Mouse (Mus musculus): Measurements from ENCODE around the gene Ddx60. TPM values are rescaled to one million over a fixed set of nuclear protein-coding genes. Genes with fewer than 3 reads are reported as not detected.
"Not testable (repeated sequence)": the region's sequence is repeated elsewhere in the genome, so short reads cannot be mapped to it uniquely, and the experiment has no call there.

Ddx60 gene
- polyA plus RNA-seq, 1 experiment from 2014 or later, result 2.6 TPM

DNA sequence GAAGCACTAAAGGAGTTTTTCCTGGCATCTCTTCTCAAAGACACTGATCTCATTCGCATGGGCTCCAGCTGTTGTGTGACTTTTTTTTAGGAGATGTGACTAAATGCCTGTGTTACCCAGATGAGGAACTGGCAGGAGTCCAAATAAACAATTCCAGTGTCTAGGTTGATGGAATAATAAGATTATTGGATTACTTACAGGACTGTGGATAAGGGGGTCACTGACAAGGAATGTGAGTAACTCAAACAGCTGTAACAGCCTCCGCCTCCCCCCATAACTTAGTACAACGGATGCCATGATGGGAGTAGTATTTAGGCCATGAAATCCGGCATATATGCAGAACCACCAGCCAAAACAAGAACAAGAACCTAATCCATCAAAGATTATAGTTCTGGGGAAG, 10.6 kb upstream of the Ddx60 start:
- H3K36me3 ChIP-seq, result no peaks in the 10 kb centered on the region
- ATAC-seq (ENCODE audit: insufficient number of reproducible peaks, low FRiP score), result no peak
- H3K4me1 ChIP-seq (replicated peaks), result peaks cover 33% of the 10 kb centered on the region
- H3K4me3 ChIP-seq, result no peak overlapping the region
- no peak overlapping the region for H3K27ac ChIP-seq (ENCODE audit: poor library complexity, severe bottlenecking)
- WGBS, result 75% methylated on average over 4 of the region's 4 CpGs
- H3K27me3 ChIP-seq (replicated peaks), result no peaks in the 10 kb centered on the region
- H3K4me2 ChIP-seq, result no peak overlapping the region
- no peak overlapping the region for H3K9ac ChIP-seq
- H3K9me3 ChIP-seq (replicated peaks), result no peaks in the 10 kb centered on the region

DNA sequence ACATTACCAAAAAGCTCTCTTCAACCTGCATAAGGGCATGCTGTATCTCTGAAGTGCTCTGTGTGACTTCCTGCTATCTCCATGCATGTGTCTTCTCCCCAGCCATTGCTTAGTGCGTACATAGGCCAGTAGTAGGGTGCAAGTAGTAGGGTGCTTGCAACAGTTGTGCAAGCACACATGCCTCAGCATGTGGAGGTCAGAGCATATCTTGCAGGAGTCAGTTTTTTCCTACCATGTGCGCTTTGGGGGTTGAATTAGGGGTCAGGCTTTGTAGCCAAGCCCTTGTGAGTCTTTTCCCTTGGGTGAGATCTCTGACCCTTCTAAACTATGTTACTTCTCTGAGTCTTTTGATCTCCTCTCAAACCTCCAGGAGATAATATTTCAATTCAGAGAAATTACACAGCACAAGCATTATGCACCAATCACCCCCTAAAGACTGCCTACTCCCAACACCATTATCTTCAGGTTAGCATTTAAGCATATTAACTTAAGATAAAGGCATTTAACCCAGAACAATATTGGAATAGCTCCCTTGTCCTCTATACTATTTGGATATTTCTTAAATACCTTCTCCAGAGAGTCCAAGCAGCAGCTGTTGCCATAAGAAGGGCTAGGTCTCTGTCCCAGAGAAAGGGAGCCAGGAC, 8.6 kb upstream of the Ddx60 start:
- Histone ChIP-seq H3K4me2 (no peak overlapping the region), H3K36me3 (no peaks in the 10 kb centered on the region), H3K27ac (ENCODE audit: poor library complexity, severe bottlenecking) (no peak overlapping the region), H3K9me3 (replicated peaks) (no peaks in the 10 kb centered on the region), H3K27me3 (replicated peaks) (no peaks in the 10 kb centered on the region), H3K4me3 (no peak overlapping the region), H3K4me1 (replicated peaks) (peaks cover 39% of the 10 kb centered on the region), H3K9ac (no peak overlapping the region)
- 79% methylated on average over 2 of the region's 2 CpGs for WGBS
- ATAC-seq (ENCODE audit: insufficient number of reproducible peaks, low FRiP score), result no peak

DNA sequence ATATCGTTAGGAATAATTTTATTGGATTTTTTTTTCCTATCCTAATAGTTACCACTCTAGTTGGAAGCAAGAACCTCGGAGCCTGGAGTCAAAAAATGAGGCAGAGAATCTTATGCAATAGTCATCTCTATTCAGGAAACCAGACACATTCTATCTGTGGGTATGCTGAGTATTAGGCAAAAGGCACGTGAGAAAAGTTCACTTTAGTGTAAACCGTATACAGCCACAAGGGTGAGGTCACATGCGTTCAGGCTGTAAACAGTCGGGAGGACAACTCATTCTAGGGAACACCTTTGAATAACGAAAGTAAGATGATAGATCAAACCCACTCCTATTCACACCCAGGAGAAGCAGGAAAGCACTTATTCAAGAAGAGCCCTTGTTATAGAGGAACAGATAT, 7.5 kb upstream of the Ddx60 start:
- no peak for ATAC-seq (ENCODE audit: insufficient number of reproducible peaks, low FRiP score)
- 73% methylated on average over 7 of the region's 7 CpGs for WGBS
- H3K9ac ChIP-seq, result no peak overlapping the region
- no peaks in the 10 kb centered on the region for H3K9me3 ChIP-seq (replicated peaks)
- no peak overlapping the region for H3K4me2 ChIP-seq
- H3K27me3 ChIP-seq (replicated peaks), result no peaks in the 10 kb centered on the region
- no peaks in the 10 kb centered on the region for H3K36me3 ChIP-seq
- H3K4me1 ChIP-seq (replicated peaks), result peaks cover 43% of the 10 kb centered on the region
- no peak overlapping the region for H3K4me3 ChIP-seq
- H3K27ac ChIP-seq (ENCODE audit: poor library complexity, severe bottlenecking), result peak overlapping the region; percentile 77; the same call in 1 of the 2 replicates

DNA sequence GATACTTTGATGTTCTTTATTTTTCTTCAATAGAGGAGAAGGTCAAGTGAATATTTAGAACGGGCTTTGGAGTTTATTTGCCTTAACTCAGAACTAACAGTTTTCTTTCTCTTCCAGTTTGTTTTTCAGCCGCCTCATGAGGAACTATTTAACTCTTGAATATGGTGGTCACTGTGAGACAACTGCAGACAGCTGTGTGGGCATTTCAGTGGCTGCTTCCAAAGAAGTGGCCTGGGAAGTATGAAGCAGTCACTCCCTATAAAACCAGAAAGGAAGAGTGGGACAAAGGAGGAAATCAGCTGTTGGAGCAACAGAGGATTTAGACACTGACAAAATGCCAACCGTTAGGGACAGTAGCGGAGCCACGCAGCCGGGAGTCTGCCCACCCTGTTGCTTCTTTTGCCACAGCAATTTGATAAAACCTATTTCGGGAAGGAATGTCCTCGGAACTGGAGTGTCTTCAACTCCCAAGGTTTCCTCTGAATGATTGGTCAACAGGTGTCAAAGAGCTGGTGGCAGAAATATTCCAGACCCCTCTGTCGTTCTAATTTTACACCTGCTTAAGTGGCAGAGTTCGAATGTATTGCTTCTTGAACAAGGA, 6.3 kb upstream of the Ddx60 start:
- Histone ChIP-seq H3K36me3 (no peaks in the 10 kb centered on the region), H3K4me3 (no peak overlapping the region), H3K27me3 (replicated peaks) (no peaks in the 10 kb centered on the region), H3K4me1 (replicated peaks) (peaks cover 43% of the 10 kb centered on the region), H3K9ac (no peak overlapping the region), H3K9me3 (replicated peaks) (no peaks in the 10 kb centered on the region), H3K27ac (ENCODE audit: poor library complexity, severe bottlenecking) (peak overlapping the region; percentile 77), H3K4me2 (peak overlapping the region; percentile 26)
- 35% methylated on average over 10 of the region's 10 CpGs for WGBS
- ATAC-seq (ENCODE audit: insufficient number of reproducible peaks, low FRiP score), result 0 out of 2 replicates have a peak, but pooled peaks have one; percentile 9

DNA sequence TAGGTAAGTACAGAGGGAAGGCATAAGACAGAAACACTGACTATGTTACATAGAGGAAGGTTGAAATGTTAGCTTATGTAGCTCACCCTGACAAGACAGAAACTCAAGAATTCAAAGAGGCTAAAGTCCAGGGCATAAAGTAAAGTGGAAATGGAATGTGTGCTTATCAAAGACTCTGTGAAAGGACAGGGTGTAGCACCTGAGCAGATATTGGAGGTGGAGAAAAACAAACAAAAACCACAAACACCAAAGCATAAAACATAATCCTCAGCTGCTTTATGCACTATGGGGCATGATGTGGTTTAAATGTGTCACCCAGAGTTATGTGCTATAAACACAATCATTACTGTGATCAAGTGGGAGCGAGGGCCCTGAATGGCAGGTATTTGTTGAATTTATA, 3.4 kb upstream of the Ddx60 start:
- 78% methylated on average over 1 of the region's 1 CpGs for WGBS
- H3K27me3 ChIP-seq (replicated peaks), result no peaks in the 10 kb centered on the region
- H3K27ac ChIP-seq (ENCODE audit: poor library complexity, severe bottlenecking), result no peak overlapping the region
- H3K9me3 ChIP-seq (replicated peaks), result no peaks in the 10 kb centered on the region
- no peak overlapping the region for H3K4me2 ChIP-seq
- no peak for ATAC-seq (ENCODE audit: insufficient number of reproducible peaks, low FRiP score)
- H3K4me1 ChIP-seq (replicated peaks), result peaks cover 51% of the 10 kb centered on the region
- no peaks in the 10 kb centered on the region for H3K36me3 ChIP-seq
- H3K4me3 ChIP-seq, result no peak overlapping the region
- no peak overlapping the region for H3K9ac ChIP-seq

DNA sequence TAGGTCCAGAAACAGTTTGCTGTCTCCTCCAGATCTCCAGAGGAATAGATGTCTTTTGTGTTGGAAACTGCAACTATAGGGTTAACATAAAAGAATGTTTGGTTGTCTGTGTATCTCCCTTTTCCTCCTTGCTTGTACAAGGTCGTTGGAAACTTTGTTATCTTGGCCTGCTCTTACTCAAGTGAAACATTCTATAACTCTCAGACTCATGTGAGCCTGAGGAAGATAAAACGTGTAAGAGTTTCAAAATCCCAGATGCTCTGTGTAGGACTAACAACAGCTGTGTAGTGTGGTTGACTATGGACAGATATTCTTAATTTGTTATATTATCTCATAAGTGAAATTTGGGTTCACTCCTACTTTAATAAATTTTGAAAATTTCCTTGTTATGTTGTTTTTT, 5.4 kb downstream of the Ddx60 start:
- H3K27ac ChIP-seq (ENCODE audit: poor library complexity, severe bottlenecking), result peak overlapping the region; percentile 68
- no peak overlapping the region for H3K9ac ChIP-seq
- H3K4me3 ChIP-seq, result no peak overlapping the region
- peaks cover 52% of the 10 kb centered on the region for H3K4me1 ChIP-seq (replicated peaks)
- H3K9me3 ChIP-seq (replicated peaks), result no peaks in the 10 kb centered on the region
- no peaks in the 10 kb centered on the region for H3K36me3 ChIP-seq
- 3% methylated on average over 2 of the region's 2 CpGs for WGBS
- peak; percentile 69 for ATAC-seq (ENCODE audit: insufficient number of reproducible peaks, low FRiP score)
- no peaks in the 10 kb centered on the region for H3K27me3 ChIP-seq (replicated peaks)
- no peak overlapping the region for H3K4me2 ChIP-seq

DNA sequence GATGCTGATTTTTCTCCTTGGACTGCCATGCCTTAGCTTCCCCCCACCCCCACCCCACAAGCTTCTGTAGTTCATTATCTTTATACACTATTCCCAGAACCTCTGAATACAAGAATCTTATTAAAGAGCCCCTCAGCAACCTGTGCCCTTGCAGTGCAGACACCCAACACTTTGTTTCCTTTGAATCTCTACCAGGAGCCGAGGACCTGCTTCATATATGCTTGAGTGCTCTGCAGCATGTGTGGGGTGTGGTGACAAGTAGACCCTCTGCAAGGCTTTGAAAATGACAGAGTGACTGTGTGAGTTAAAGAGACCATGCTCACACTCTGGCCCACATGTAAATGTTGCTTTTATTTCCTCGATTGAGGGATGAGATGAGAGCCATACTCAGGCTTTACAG, 9.7 kb downstream of the Ddx60 start:
- ATAC-seq (ENCODE audit: insufficient number of reproducible peaks, low FRiP score), result no peak
- H3K4me3 ChIP-seq, result no peak overlapping the region
- no peaks in the 10 kb centered on the region for H3K27me3 ChIP-seq (replicated peaks)
- H3K27ac ChIP-seq (ENCODE audit: poor library complexity, severe bottlenecking), result peak overlapping the region; percentile 37; the same call in 1 of the 2 replicates
- WGBS, result 40% methylated on average over 2 of the region's 2 CpGs
- no peak overlapping the region for H3K4me2 ChIP-seq
- H3K4me1 ChIP-seq (replicated peaks), result peaks cover 46% of the 10 kb centered on the region
- no peak overlapping the region for H3K9ac ChIP-seq
- H3K36me3 ChIP-seq, result no peaks in the 10 kb centered on the region
- H3K9me3 ChIP-seq (replicated peaks), result no peaks in the 10 kb centered on the region

DNA sequence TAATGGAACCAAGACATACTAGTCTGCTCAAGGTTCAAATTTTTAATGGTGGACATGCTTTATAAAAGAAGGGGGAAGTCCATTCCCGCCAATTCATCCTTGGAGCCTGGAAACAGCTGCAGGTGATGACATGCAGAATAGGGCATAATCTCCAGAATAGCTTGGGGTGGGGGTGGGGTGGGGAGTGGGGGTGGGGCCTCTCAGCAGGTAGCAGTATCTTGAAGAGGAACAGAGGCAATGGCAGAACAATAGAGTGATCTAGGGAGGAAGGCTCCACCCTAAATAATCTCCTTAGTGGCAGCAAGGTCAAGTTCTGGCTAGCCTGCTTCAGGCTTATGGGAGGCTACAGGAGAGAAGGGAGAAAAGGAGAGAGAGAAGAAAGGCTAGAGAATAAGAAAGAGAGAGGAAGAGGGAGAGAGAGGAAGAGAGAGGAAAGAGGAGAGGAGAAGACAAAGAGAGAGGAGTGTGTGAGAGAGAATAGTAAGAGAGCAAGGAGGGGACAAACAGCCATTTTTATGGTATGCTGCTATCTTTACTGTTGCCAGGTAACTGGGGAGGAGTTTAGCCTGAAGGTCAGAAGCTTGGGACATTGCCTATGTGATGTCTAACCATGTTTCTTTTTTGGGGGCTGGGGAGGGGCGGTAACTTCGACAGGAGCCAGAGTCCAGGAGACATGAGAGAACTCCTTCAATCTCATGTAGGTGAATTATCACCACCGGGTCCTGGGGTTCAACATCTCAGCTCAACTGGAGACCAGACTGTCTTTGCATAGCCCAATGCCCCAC, 36.9 kb downstream of the Ddx60 start:
- not testable (repeated sequence) for H3K36me3 ChIP-seq; H3K4me2 ChIP-seq; H3K9ac ChIP-seq; ATAC-seq (ENCODE audit: insufficient number of reproducible peaks, low FRiP score); H3K4me3 ChIP-seq; H3K27me3 ChIP-seq (replicated peaks); H3K9me3 ChIP-seq (replicated peaks); H3K27ac ChIP-seq (ENCODE audit: poor library complexity, severe bottlenecking)
- 54% methylated on average over 4 of the region's 4 CpGs for WGBS
- H3K4me1 ChIP-seq (replicated peaks), result peaks cover 11% of the 10 kb centered on the region

DNA sequence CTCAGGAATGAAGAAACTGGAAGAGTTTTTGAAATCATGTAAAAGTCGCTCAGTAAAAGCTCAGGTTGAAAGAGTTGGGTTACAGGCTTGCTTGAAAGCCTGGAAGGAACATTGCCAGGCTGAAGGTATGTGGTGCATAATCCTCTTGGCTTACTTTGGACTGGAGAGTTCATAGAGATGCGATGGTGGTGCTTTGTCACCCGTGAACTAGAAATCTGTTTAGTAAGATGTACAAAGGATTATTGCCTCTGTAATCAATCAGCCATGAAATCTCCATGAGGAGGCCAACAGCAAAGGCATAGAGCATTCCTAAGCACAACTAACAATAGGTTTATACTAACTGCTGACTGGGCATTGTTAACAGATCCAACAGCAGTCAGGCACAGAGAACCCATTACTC, 41.7 kb downstream of the Ddx60 start:
- H3K27me3 ChIP-seq (replicated peaks), result no peaks in the 10 kb centered on the region
- H3K9ac ChIP-seq, result no peak overlapping the region
- H3K4me3 ChIP-seq, result no peak overlapping the region
- ATAC-seq (ENCODE audit: insufficient number of reproducible peaks, low FRiP score), result no peak
- H3K9me3 ChIP-seq (replicated peaks), result no peaks in the 10 kb centered on the region
- no peaks in the 10 kb centered on the region for H3K36me3 ChIP-seq
- H3K4me2 ChIP-seq, result no peak overlapping the region
- H3K4me1 ChIP-seq (replicated peaks), result peaks cover 6% of the 10 kb centered on the region
- no peak overlapping the region for H3K27ac ChIP-seq (ENCODE audit: poor library complexity, severe bottlenecking)
- WGBS, result 82% methylated on average over 3 of the region's 3 CpGs

DNA sequence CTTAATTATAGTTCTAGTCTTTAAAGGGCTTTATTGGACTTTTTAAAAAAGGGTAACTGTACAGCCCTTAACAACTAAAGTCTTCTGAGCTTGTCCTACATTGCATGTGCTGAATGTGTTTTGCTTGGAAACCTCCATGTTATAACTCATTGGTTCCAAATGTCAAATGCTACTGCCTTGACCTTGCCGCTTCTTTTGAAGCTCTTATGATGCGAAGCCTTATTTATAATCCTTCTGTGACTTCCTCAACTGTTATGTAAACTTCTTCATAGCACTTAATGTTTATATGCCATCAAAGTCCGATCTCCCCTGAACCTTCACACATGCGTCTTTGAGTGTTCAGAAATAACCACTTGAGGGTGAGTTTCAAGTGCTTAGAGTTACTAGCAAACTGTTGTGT, 57.1 kb downstream of the Ddx60 start:
- Histone ChIP-seq H3K9me3 (replicated peaks) (no peaks in the 10 kb centered on the region), H3K27ac (ENCODE audit: poor library complexity, severe bottlenecking) (no peak overlapping the region), H3K4me2 (no peak overlapping the region), H3K4me3 (no peak overlapping the region), H3K9ac (no peak overlapping the region), H3K27me3 (replicated peaks) (no peaks in the 10 kb centered on the region), H3K36me3 (no peaks in the 10 kb centered on the region), H3K4me1 (replicated peaks) (peaks cover 8% of the 10 kb centered on the region)
- no peak for ATAC-seq (ENCODE audit: insufficient number of reproducible peaks, low FRiP score)
- WGBS, result 81% methylated on average over 4 of the region's 4 CpGs

DNA sequence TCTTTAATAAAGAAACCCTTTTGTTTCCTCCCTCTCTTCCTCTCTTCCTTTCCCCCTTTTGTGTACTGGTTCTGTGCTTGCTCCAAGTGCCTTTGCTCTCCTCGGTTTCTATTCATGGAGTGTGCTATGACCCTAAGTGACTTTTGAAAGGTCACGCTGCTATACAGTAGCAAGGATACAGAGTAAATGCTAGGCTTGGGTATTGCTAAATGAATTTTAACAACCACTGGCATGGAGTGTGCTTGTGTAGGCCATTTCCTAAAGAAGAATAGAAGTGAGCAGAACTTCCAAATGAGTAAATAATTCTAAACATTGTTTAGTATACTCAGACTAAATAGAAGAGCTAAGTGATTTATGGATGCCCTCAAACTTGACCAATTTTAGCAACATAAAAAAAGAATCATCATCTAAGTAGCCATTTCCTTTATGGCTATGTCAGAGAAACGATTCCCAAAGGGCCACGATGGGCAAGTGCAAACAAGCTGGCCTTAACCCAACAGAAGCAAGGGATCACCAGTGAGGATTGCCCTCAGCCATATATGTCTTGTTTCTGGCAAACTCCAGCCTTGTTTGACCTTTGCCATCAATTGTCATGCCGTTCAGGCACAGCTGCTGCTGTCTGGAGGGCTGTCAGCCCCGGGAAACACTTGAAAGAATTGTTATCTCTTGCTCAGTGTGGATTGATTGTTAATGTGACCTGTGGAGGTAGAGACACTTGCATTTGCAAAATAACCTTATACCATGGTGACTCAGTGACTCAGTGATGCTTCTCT, 58.0 kb downstream of the Ddx60 start:
- 33% methylated on average over 6 of the region's 6 CpGs for WGBS
- no peak overlapping the region for H3K4me3 ChIP-seq
- H3K4me2 ChIP-seq, result no peak overlapping the region
- H3K9me3 ChIP-seq (replicated peaks), result no peaks in the 10 kb centered on the region
- ATAC-seq (ENCODE audit: insufficient number of reproducible peaks, low FRiP score), result peak; percentile 48; the same call in 1 of the 2 replicates
- no peaks in the 10 kb centered on the region for H3K36me3 ChIP-seq
- peaks cover 8% of the 10 kb centered on the region for H3K4me1 ChIP-seq (replicated peaks)
- H3K27ac ChIP-seq (ENCODE audit: poor library complexity, severe bottlenecking), result peak overlapping the region; percentile 47; the same call in 1 of the 2 replicates
- no peak overlapping the region for H3K9ac ChIP-seq
- no peaks in the 10 kb centered on the region for H3K27me3 ChIP-seq (replicated peaks)

Measured in heart, embryonic 12.5 days (tissue).